ENCODE assay signal across 11 mouse cellular contexts in genomic region chr2:19049877-19050731, GRCm38 (mm10). TPM values are rescaled to one million over a fixed set of nuclear protein-coding genes. Genes with fewer than 3 reads are reported as not detected.
DNase-seq lines count a peak whose midpoint lies in the region; ATAC-seq and TF ChIP-seq lines count a peak whose summit lies in the region.
"Had no signal": no experiment of that assay in that cellular context is flagged by ENCODE, and none has a peak within 500 bp of the region (broad histone marks: within the 10 kb centered on the region; RNA-seq: fewer than 3 reads in every experiment).

No protein-coding gene starts in this region.

- H3K4me2 ChIP-seq in embryonic facial prominence, embryonic 11.5 days (ENCODE audit: low read depth, low read length): no peak overlapping the region
- H3K4me2 ChIP-seq in midbrain, embryonic 16.5 days (ENCODE audit: low read length): no peak overlapping the region

- intact Hi-C loops in left cerebral cortex, postnatal 10 days (cut with DNase I): no loop called here

- no peaks in the 10 kb centered on the region for H3K36me3 ChIP-seq in embryonic facial prominence, embryonic 11.5 days (replicated peaks; ENCODE audit: control insufficient read depth, insufficient read depth, low read depth, low read length)
- H3K36me3 ChIP-seq in embryonic facial prominence, embryonic 10.5 days (replicated peaks): no peaks in the 10 kb centered on the region
- no peaks in the 10 kb centered on the region for H3K36me3 ChIP-seq in thymus, adult 2 months (ENCODE audit: control insufficient read depth, insufficient read depth, low read length)
- no peaks in the 10 kb centered on the region for H3K36me3 ChIP-seq in midbrain, embryonic 16.5 days (ENCODE audit: control insufficient read depth, insufficient read depth, low read length)

- WGBS in embryonic facial prominence, embryonic 11.5 days: 63% methylated on average over 18 of the region's 18 CpGs
- WGBS in embryonic facial prominence, embryonic 10.5 days: 75% methylated on average over 18 of the region's 18 CpGs
- WGBS in thymus, adult 2 months: 31% methylated on average over 18 of the region's 18 CpGs
- 85% methylated on average over 18 of the region's 18 CpGs for WGBS in midbrain, embryonic 16.5 days

- TF ChIP-seq POLR2A in thymus, adult 2 months (IDR thresholded peaks at IDR 0.05; ENCODE audit: control insufficient read depth, extremely low read depth, insufficient read depth, low read length, poor library complexity): no peak

- ATAC-seq in embryonic facial prominence, embryonic 11.5 days (replicated peaks; ENCODE audit: insufficient number of reproducible peaks, low FRiP score, low TSS enrichment, low read depth): no peak
- no peak for ATAC-seq in midbrain, embryonic 16.5 days

- no peak overlapping the region for H3K4me3 ChIP-seq in embryonic facial prominence, embryonic 11.5 days (ENCODE audit: low read depth, low read length)
- H3K4me3 ChIP-seq in embryonic facial prominence, embryonic 10.5 days: no peak overlapping the region
- peak overlapping the region; percentile 47 for H3K4me3 ChIP-seq in thymus, adult 2 months (ENCODE audit: control insufficient read depth, insufficient read depth, low read length)
- H3K4me3 ChIP-seq in midbrain, embryonic 16.5 days (ENCODE audit: low read depth, low read length): no peak overlapping the region

- H3K27me3 ChIP-seq in embryonic facial prominence, embryonic 11.5 days (ENCODE audit: control insufficient read depth, insufficient read depth, low read length): no peaks in the 10 kb centered on the region
- H3K27me3 ChIP-seq in embryonic facial prominence, embryonic 10.5 days (replicated peaks; ENCODE audit: low read depth, poor library complexity, severe bottlenecking): no peaks in the 10 kb centered on the region
- no peaks in the 10 kb centered on the region for H3K27me3 ChIP-seq in thymus, adult 2 months (ENCODE audit: control insufficient read depth, insufficient read depth, low read length)
- H3K27me3 ChIP-seq in midbrain, embryonic 16.5 days (ENCODE audit: control insufficient read depth, insufficient read depth, low read depth, low read length): no peaks in the 10 kb centered on the region

- H3K4me1 ChIP-seq in embryonic facial prominence, embryonic 11.5 days (ENCODE audit: control insufficient read depth, insufficient read depth, low read length): no peaks in the 10 kb centered on the region
- H3K4me1 ChIP-seq in embryonic facial prominence, embryonic 10.5 days: 0 out of 2 replicates have a peak, but pooled peaks cover 3% of the 10 kb centered on the region
- peaks cover 8% of the 10 kb centered on the region for H3K4me1 ChIP-seq in thymus, adult 2 months (replicated peaks; ENCODE audit: control insufficient read depth, insufficient read depth, low read length)
- no peaks in the 10 kb centered on the region for H3K4me1 ChIP-seq in midbrain, embryonic 16.5 days (ENCODE audit: control insufficient read depth, insufficient read depth, low read length)

- no peak overlapping the region for H3K27ac ChIP-seq in embryonic facial prominence, embryonic 11.5 days (replicated peaks; ENCODE audit: low read depth, low read length)
- no peak overlapping the region for H3K27ac ChIP-seq in embryonic facial prominence, embryonic 10.5 days (replicated peaks)
- peak overlapping the region; percentile 88 for H3K27ac ChIP-seq in thymus, adult 2 months (ENCODE audit: control insufficient read depth, insufficient read depth, low read length)
- H3K27ac ChIP-seq in midbrain, embryonic 16.5 days (ENCODE audit: low read length): no peak overlapping the region

- H3K9me3 ChIP-seq in embryonic facial prominence, embryonic 11.5 days (replicated peaks; ENCODE audit: control insufficient read depth, low read length): no peaks in the 10 kb centered on the region
- no peaks in the 10 kb centered on the region for H3K9me3 ChIP-seq in embryonic facial prominence, embryonic 10.5 days
- no peaks in the 10 kb centered on the region for H3K9me3 ChIP-seq in midbrain, embryonic 16.5 days (replicated peaks; ENCODE audit: control insufficient read depth, low read length, poor library complexity, severe bottlenecking)

- TF ChIP-seq CTCF in thymus, adult 2 months (IDR thresholded peaks at IDR 0.05; ENCODE audit: borderline replicate concordance, control insufficient read depth, extremely low read depth, insufficient read depth, low read length, poor library complexity): no peak

- DNase-seq in embryonic facial prominence, embryonic 11.5 days (ENCODE audit: low spot score): peak; percentile 54
- no peak for DNase-seq in embryonic facial prominence, embryonic 10.5 days (ENCODE audit: low spot score)
- DNase-seq in thymus, adult 2 months: peak; percentile 23
- DNase-seq in thymus, postnatal 14 days: no peak
- peak; percentile 23 for DNase-seq in lung, postnatal 25 days (ENCODE audit: low spot score)
- DNase-seq in thymus, postnatal 4 days: peak; percentile 57
- DNase-seq in left cerebral cortex, postnatal 10 days (ENCODE audit: extremely low spot score in 1 of 2, low spot score in 2 of 2): no peak
- DNase-seq: heart, postnatal 10 days; midbrain, embryonic 14.5 days; retina, postnatal 1 day had no signal

- H3K9ac ChIP-seq in embryonic facial prominence, embryonic 11.5 days (replicated peaks; ENCODE audit: low read length): no peak overlapping the region
- no peak overlapping the region for H3K9ac ChIP-seq in midbrain, embryonic 16.5 days (ENCODE audit: low read depth, low read length)

RNA-seq across cellular contexts. Expression of gene 4930426L09Rik, which starts 52.0 kb away (rescaled TPM):
- 0.24 and 0.32 TPM in 2 replicates for polyA plus RNA-seq in embryonic facial prominence, embryonic 11.5 days (2014; fragmentation: Nextera tagmentation; extraction: Ambion mirVana)
- polyA plus RNA-seq in embryonic facial prominence, embryonic 10.5 days (2016; fragmentation: Nextera tagmentation; extraction: Ambion mirVana): 0.24 and 0.30 TPM in 2 replicates
- 2.0 and 2.8 TPM in 2 replicates for polyA plus RNA-seq in thymus, adult 2 months (2012; rRNA removed)
- under 1 TPM; 0.45 to 0.55 TPM for total RNA-seq in left cerebral cortex, postnatal 10 days (2021)
- 0.32 and 0.53 TPM in 2 replicates for polyA plus RNA-seq in midbrain, embryonic 16.5 days (2015; fragmentation: Nextera tagmentation; extraction: Ambion mirVana)

RNA-seq across cellular contexts. Expression of gene Pip4k2a, which starts 52.2 kb away (rescaled TPM):
- polyA plus RNA-seq in embryonic facial prominence, embryonic 11.5 days (2014; fragmentation: Nextera tagmentation; extraction: Ambion mirVana): 9.5 and 9.7 TPM in 2 replicates
- polyA plus RNA-seq in embryonic facial prominence, embryonic 10.5 days (2016; fragmentation: Nextera tagmentation; extraction: Ambion mirVana): 5.2 and 6.1 TPM in 2 replicates
- 55.0 and 61.2 TPM in 2 replicates for polyA plus RNA-seq in thymus, adult 2 months (2012; rRNA removed)
- total RNA-seq in left cerebral cortex, postnatal 10 days (2021): 10 to 100 TPM; 35.5 to 37.2 TPM
- 10.0 and 10.2 TPM in 2 replicates for polyA plus RNA-seq in midbrain, embryonic 16.5 days (2015; fragmentation: Nextera tagmentation; extraction: Ambion mirVana)

Comparison
In these comparisons a context has a peak if more than half of its experiments do, and no peak if none do; other contexts are left out.
1. DNase-seq: peak in embryonic facial prominence, embryonic 11.5 days (single experiment), thymus, adult 2 months (single experiment), lung, postnatal 25 days (single experiment) and thymus, postnatal 4 days (single experiment); none in embryonic facial prominence, embryonic 10.5 days (single experiment), thymus, postnatal 14 days (single experiment) and left cerebral cortex, postnatal 10 days (0 of 2).